Mouse (Mus musculus): ENCODE measurements at regions not wholly inside any gene's neighbourhood (a gene's known extent, or its start where the extent isn't known, plus 50 kb on each side); places are given as distances from the start of the nearest gene placed in this dataset.

GRCm38 (mm10) chr10:99460847-99461445 is 197.9 kb downstream of the Dusp6 start:
- DNase-seq (ENCODE audit: low read depth), result no peak

GRCm38 (mm10) chr10:99461446-99461966 is 198.5 kb downstream of the Dusp6 start:
- DNase-seq (ENCODE audit: low read depth), result no peak

- DNase-seq (ENCODE audit: low read depth), result no peak
Observed at GRCm38 (mm10) chr10:99466695-99467094, 203.7 kb downstream of the Dusp6 start.

- no peak for DNase-seq (ENCODE audit: low read depth)
Observed at GRCm38 (mm10) chr10:99467319-99467842, 204.3 kb downstream of the Dusp6 start.

- DNase-seq (ENCODE audit: low read depth), result no peak
Observed at GRCm38 (mm10) chr10:99468971-99469370, 205.9 kb downstream of the Dusp6 start.

- no peak for DNase-seq (ENCODE audit: low read depth)
Observed at GRCm38 (mm10) chr10:99471832-99472497, 208.9 kb downstream of the Dusp6 start.

- no peak for DNase-seq (ENCODE audit: low read depth)
Observed at GRCm38 (mm10) chr10:99472806-99473205, 209.8 kb downstream of the Dusp6 start.

- no peak for DNase-seq (ENCODE audit: low read depth)
Observed at GRCm38 (mm10) chr10:99473758-99474157, 210.7 kb downstream of the Dusp6 start.

- DNase-seq (ENCODE audit: low read depth), result no peak
Observed at GRCm38 (mm10) chr10:99474546-99474945, 211.5 kb downstream of the Dusp6 start.

GRCm38 (mm10) chr10:99476214-99476613 is 213.2 kb downstream of the Dusp6 start:
- DNase-seq (ENCODE audit: low read depth), result no peak

GRCm38 (mm10) chr10:99476776-99477175 is 213.7 kb downstream of the Dusp6 start:
- no peak for DNase-seq (ENCODE audit: low read depth)

- DNase-seq (ENCODE audit: low read depth), result no peak
Observed at GRCm38 (mm10) chr10:99480573-99480972, 217.5 kb downstream of the Dusp6 start.

- DNase-seq (ENCODE audit: low read depth), result no peak
Observed at GRCm38 (mm10) chr10:99482009-99482408, 219.0 kb downstream of the Dusp6 start.

GRCm38 (mm10) chr10:99488195-99489080 is 225.4 kb downstream of the Dusp6 start:
- no peak for DNase-seq (ENCODE audit: low read depth)

GRCm38 (mm10) chr10:99511514-99512237 is 247.8 kb downstream of the Csl start:
- no peak for DNase-seq (ENCODE audit: low read depth)

- DNase-seq (ENCODE audit: low read depth), result no peak
Observed at GRCm38 (mm10) chr10:99517944-99518343, 241.5 kb downstream of the Csl start.

GRCm38 (mm10) chr10:99519479-99519878 is 240.0 kb downstream of the Csl start:
- no peak for DNase-seq (ENCODE audit: low read depth)

GRCm38 (mm10) chr10:99523817-99524216 is 235.6 kb downstream of the Csl start:
- DNase-seq (ENCODE audit: low read depth), result no peak

GRCm38 (mm10) chr10:99524273-99525212 is 234.9 kb downstream of the Csl start:
- no peak for DNase-seq (ENCODE audit: low read depth)

GRCm38 (mm10) chr10:99526148-99526547 is 233.3 kb downstream of the Csl start:
- DNase-seq (ENCODE audit: low read depth), result no peak

All from gonadal fat pad, adult 2 months (tissue).